Mouse (Mus musculus) liver, postnatal 0 days (tissue): Measurements from ENCODE around the gene Prom1. TPM values are rescaled to one million over a fixed set of nuclear protein-coding genes. Genes with fewer than 3 reads are reported as not detected.

Experiments
- ATAC-seq: fragments of 200-750 bp; cut with Nextera tagmentation; 2 replicates; pipeline ENCODE4 v1.8.0; 2017; ENCODE audit warnings: mild to moderate bottlenecking, moderate library complexity
- DNase-seq: peaks from one replicate; pipeline ENCODE4 v3.0.0-alpha.2; 2016
- H3K27ac ChIP-seq: fragments of 300-500 bp; sonication (generic); 2 replicates; pipeline ENCODE4 v1.5.1; 2014; ENCODE audit warnings: antibody characterized with exemption, moderate library complexity, mild to moderate bottlenecking, low read depth
- H3K27me3 ChIP-seq: fragments of 300-500 bp; sonication (generic); 2 replicates; pipeline ENCODE4 v1.6.1; 2014; ENCODE audit warnings: low read length, control low read depth, mixed read lengths; ENCODE audit not compliant: insufficient read depth
- H3K36me3 ChIP-seq: fragments of 300-500 bp; sonication (generic); replicated peaks from 2 replicates; pipeline ENCODE4 v1.6.1; 2014; ENCODE audit warnings: mild to moderate bottlenecking, control low read depth, low read length, moderate library complexity, mixed read lengths; ENCODE audit not compliant: insufficient read depth
- H3K4me1 ChIP-seq: fragments of 300-500 bp; sonication (generic); 2 replicates; pipeline ENCODE4 v1.6.1; 2014; ENCODE audit warnings: antibody characterized with exemption, mild to moderate bottlenecking, control low read depth; ENCODE audit not compliant: insufficient read depth
- H3K4me2 ChIP-seq: fragments of 300-500 bp; sonication (generic); 2 replicates; pipeline ENCODE4 v1.6.1; 2014; ENCODE audit warnings: low read depth, mild to moderate bottlenecking, low read length, moderate library complexity, mixed read lengths
- H3K4me3 ChIP-seq: fragments of 300-500 bp; sonication (generic); 2 replicates; pipeline ENCODE4 v1.5.1; 2014; ENCODE audit warnings: low read depth, low read length
- H3K9ac ChIP-seq: fragments of 300-500 bp; sonication (generic); replicated peaks from 2 replicates; pipeline ENCODE4 v1.6.1; 2014; ENCODE audit warnings: mild to moderate bottlenecking, moderate library complexity
- H3K9me3 ChIP-seq: fragments of 300-500 bp; sonication (generic); 2 replicates; pipeline ENCODE4 v1.6.1; 2016; ENCODE audit warnings: mild to moderate bottlenecking, control low read depth, low read length, mixed read lengths
- CTCF ChIP-seq: sonication (generic); IDR thresholded peaks from 2 replicates; pipeline ENCODE4 v1.5.1; 2016; ENCODE audit warnings: antibody characterized with exemption, low read depth
- EP300 ChIP-seq: IDR thresholded peaks from 2 replicates; pipeline ENCODE4 v1.6.1; 2016; ENCODE audit warnings: antibody characterized with exemption, low read depth, mild to moderate bottlenecking
- WGBS: fragments of 180-500 bp; shearing (Covaris S2); extraction: QIAGEN DNeasy Blood & Tissue Kit; methylation state at CpG from one replicate; pipeline ENCODE4 v1.1.7; 2014; ENCODE audit not compliant: insufficient replicate concordance; 5-methylcytosine and 5-hydroxymethylcytosine counted together
- polyA plus RNA-seq: library from polyadenylated mRNA; unstranded; fragments of >200 nt; fragmentation: Nextera tagmentation; extraction: Ambion mirVana; gene quantifications from 2 replicates; pipeline ENCODE4 v1.2.1, GENCODE M21; 2015

Prom1 gene
- polyA plus RNA-seq, 1 experiment from 2014 or later, result 9.7 TPM

DNA sequence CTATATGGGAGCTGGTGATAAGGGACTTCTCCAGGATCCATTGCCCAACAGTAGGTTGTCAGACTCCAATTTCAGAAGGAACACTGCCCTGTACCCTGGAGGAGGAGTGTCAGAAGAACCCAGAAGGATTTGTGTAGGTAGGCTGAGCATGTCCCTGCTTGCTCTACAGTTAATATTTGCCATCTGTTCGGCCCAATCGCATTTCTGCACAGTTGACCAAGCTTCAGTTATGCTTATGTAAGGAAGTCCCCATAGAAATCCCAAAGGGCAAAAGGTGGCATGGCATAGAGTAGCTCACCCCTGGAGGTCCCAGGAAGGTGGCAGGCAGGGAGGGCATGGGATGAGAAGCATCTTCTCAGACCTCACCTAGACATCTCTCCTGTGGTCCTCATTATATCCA, 19.6 kb upstream of the Prom1 start:
- WGBS, result 81% methylated on average over 2 of the region's 2 CpGs
- H3K4me1 ChIP-seq, result no peaks in the 10 kb centered on the region
- no peak overlapping the region for H3K4me2 ChIP-seq
- no peak overlapping the region for H3K4me3 ChIP-seq
- H3K36me3 ChIP-seq, result no peaks in the 10 kb centered on the region
- no peaks in the 10 kb centered on the region for H3K9me3 ChIP-seq
- no peak for ATAC-seq
- no peak overlapping the region for H3K9ac ChIP-seq
- H3K27ac ChIP-seq, result no peak overlapping the region
- H3K27me3 ChIP-seq, result no peaks in the 10 kb centered on the region
- TF ChIP-seq EP300, result no peak
- TF ChIP-seq CTCF, result no peak
- DNase-seq, result no peak

DNA sequence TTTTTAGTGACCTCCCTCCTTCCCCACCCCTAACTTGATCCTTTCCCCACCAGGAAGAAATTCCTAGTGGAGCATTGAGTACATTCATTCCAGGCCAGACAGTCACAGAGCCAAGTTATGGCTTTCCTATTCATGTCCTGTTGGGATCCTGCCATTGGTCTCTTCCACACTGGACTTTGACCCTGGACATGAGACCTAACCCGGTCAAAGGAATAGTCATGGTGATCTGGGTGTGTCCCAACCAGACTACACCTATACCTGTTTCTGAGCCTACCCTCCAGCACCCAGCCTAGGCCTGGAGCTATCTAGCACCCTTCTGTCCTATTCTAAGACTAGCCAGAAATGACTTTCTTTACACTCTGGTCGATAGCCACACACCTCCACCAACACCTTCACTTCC, 11.3 kb upstream of the Prom1 start:
- DNase-seq, result no peak
- ATAC-seq, result peak; percentile 77
- H3K4me2 ChIP-seq, result no peak overlapping the region
- no peaks in the 10 kb centered on the region for H3K36me3 ChIP-seq
- H3K27ac ChIP-seq, result no peak overlapping the region
- TF ChIP-seq CTCF (no peak), EP300 (no peak)
- no peak overlapping the region for H3K9ac ChIP-seq
- H3K9me3 ChIP-seq, result no peaks in the 10 kb centered on the region
- WGBS, result 55% methylated on average over 2 of the region's 2 CpGs
- H3K4me1 ChIP-seq, result no peaks in the 10 kb centered on the region
- no peak overlapping the region for H3K4me3 ChIP-seq
- no peaks in the 10 kb centered on the region for H3K27me3 ChIP-seq

DNA sequence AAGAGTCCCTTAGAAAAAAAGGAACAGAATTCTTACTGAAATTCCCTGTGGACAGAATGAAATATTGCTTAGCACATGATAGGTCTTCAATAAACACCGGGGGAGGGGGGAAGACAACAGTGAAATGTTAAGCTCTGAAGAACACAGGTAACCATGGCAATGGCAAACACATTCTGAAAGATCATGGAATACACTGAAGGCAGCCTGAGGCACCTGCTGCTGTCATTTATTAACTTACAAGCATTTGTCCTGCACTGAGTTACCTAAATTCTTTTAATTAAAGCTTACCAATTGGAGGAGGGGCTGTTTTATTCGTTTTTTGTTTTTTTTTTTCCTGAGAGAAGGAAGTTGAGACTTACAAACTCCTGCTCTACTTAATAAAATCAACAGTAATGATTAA, 7.3 kb upstream of the Prom1 start:
- Histone ChIP-seq H3K9me3 (no peaks in the 10 kb centered on the region), H3K27ac (no peak overlapping the region), H3K27me3 (no peaks in the 10 kb centered on the region), H3K36me3 (no peaks in the 10 kb centered on the region), H3K4me1 (peaks cover 4% of the 10 kb centered on the region; the same call in 1 of the 2 replicates), H3K9ac (no peak overlapping the region), H3K4me3 (no peak overlapping the region), H3K4me2 (no peak overlapping the region)
- 57% methylated on average over 2 of the region's 2 CpGs for WGBS
- no peak for TF ChIP-seq CTCF
- TF ChIP-seq EP300, result no peak
- DNase-seq (no peak), ATAC-seq (no peak)

DNA sequence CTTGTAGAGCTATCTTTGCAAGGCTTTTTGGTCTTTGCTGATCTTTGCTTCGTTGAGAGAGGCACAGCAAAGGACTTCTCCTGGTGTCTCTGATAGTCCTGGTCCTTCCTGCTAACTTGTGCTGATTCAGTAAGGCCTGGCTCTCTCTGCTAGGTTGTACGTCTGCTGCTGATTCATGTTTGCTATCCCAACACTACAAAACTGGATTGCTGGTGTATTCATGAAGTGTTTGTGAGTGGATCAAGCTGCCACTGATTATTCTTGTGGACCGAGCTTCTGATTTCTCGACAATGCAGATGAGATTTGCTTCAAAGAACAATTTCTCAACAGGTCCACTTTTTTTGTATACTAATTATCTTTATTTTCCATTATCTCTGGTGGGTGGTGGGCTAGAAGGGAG, 6.3 kb upstream of the Prom1 start:
- no peak overlapping the region for H3K4me3 ChIP-seq
- ATAC-seq (no peak), DNase-seq (no peak)
- H3K27ac ChIP-seq, result no peak overlapping the region
- H3K36me3 ChIP-seq, result no peaks in the 10 kb centered on the region
- peaks cover 8% of the 10 kb centered on the region; the same call in 1 of the 2 replicates for H3K4me1 ChIP-seq
- H3K27me3 ChIP-seq, result no peaks in the 10 kb centered on the region
- no peak overlapping the region for H3K9ac ChIP-seq
- 81% methylated on average over 4 of the region's 4 CpGs for WGBS
- H3K4me2 ChIP-seq, result no peak overlapping the region
- TF ChIP-seq CTCF (no peak), EP300 (no peak)
- H3K9me3 ChIP-seq, result no peaks in the 10 kb centered on the region

DNA sequence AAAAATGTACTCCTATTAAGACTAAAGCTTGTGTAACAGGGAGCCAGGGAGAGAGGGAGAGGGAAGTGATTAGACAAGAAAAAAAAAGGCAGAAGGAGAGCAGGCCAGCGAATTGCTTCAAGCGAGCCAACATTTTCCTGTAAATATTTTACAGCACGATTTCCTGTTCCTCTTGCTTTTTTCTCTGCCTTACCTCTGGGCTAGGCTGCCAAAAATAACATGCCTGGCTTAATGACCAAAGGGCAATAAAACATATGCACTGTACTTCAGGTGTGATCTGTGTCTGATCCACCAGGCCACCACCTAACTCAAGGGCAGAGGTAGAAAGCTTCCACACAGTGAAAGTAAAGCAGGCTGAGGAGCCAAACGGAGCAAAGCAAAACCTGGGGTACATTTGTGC, 3.4 kb upstream of the Prom1 start:
- Histone ChIP-seq H3K4me1 (peaks cover 14% of the 10 kb centered on the region), H3K4me2 (no peak overlapping the region), H3K9ac (no peak overlapping the region), H3K27me3 (0 out of 2 replicates have a peak, but pooled peaks cover 8% of the 10 kb centered on the region), H3K36me3 (no peaks in the 10 kb centered on the region), H3K9me3 (no peaks in the 10 kb centered on the region), H3K27ac (no peak overlapping the region), H3K4me3 (no peak overlapping the region)
- ATAC-seq (no peak), DNase-seq (no peak)
- 19% methylated on average over 4 of the region's 4 CpGs for WGBS
- TF ChIP-seq EP300 (no peak), CTCF (no peak)

DNA sequence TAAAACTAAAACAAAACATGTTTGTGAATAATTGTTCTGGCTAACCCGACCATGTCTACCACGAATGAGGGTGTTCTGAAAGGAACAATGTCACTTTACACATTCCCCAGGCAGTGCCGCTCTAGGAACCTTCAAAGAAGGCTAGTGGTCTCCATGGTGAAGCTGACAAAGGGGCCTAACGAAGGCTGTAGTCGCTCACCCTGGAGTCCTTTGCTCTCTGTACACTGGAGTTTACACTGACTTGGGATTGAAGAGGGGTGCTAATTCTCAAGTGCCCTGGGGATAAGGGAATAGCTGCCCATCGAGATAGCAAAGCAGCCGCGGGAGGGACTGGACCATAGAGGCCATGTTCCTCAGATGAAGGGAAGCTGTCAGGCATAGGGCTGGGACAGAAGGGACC, 2.9 kb upstream of the Prom1 start:
- H3K4me1 ChIP-seq, result peaks cover 14% of the 10 kb centered on the region
- 0 out of 2 replicates have a peak, but pooled peaks cover 8% of the 10 kb centered on the region for H3K27me3 ChIP-seq
- H3K36me3 ChIP-seq, result no peaks in the 10 kb centered on the region
- no peak overlapping the region for H3K4me3 ChIP-seq
- no peak overlapping the region for H3K9ac ChIP-seq
- TF ChIP-seq CTCF (no peak), EP300 (no peak)
- no peak for ATAC-seq
- 74% methylated on average over 8 of the region's 8 CpGs for WGBS
- no peak for DNase-seq
- no peak overlapping the region; the same call in 1 of the 2 replicates for H3K27ac ChIP-seq
- H3K9me3 ChIP-seq, result no peaks in the 10 kb centered on the region
- no peak overlapping the region for H3K4me2 ChIP-seq

DNA sequence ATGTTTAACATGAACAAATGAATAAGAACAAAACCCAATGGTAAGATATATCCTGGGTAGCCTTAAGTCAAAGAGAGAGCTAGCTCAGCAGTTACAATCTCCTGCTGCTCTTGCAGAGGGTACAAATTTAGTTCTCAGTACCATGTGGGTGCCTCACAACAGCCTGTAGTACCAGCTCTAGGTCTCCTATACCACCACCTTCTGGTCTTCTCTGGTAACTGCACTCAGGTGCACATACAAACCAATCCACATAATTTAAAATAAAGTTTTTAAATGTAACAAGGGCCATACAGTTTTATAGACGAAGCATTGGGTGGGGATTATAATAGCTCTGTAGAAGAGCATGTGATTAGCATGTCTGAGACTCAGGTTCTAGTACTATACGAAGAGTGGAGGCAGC, 2.3 kb upstream of the Prom1 start:
- 80% methylated on average over 2 of the region's 2 CpGs for WGBS
- Histone ChIP-seq H3K9me3 (no peaks in the 10 kb centered on the region), H3K27me3 (0 out of 2 replicates have a peak, but pooled peaks cover 8% of the 10 kb centered on the region), H3K36me3 (no peaks in the 10 kb centered on the region), H3K27ac (no peak overlapping the region), H3K9ac (no peak overlapping the region), H3K4me3 (no peak overlapping the region), H3K4me1 (peaks cover 14% of the 10 kb centered on the region), H3K4me2 (no peak overlapping the region)
- TF ChIP-seq EP300 (no peak), CTCF (peak; percentile 58)
- DNase-seq, result no peak
- ATAC-seq, result no peak
